Mouse (Mus musculus) kidney, postnatal 36 days (tissue): ENCODE measurements around the gene Kcna2.
A peak's percentile ranks its signal among the peaks of the same experiment; 100 is the strongest.

ENCODE experiments used
- DNase-seq, 2 experiments: peaks; one replicate each; pipeline ENCODE4 v3.0.0; 2021 to 2022; ENCODE audit warnings: mixed read lengths in 2 of 2

Gene Kcna2

GRCm38 (mm10) chr3:107153772-107154655 is 53.1 kb downstream of the Kcna2 start:
- DNase-seq = peak; percentile 14 to 26

GRCm38 (mm10) chr3:107158856-107159255 is 57.9 kb downstream of the Kcna2 start:
- DNase-seq = no peak

GRCm38 (mm10) chr3:107159418-107159817 is 58.5 kb downstream of the Kcna2 start:
- no peak for DNase-seq

DNA sequence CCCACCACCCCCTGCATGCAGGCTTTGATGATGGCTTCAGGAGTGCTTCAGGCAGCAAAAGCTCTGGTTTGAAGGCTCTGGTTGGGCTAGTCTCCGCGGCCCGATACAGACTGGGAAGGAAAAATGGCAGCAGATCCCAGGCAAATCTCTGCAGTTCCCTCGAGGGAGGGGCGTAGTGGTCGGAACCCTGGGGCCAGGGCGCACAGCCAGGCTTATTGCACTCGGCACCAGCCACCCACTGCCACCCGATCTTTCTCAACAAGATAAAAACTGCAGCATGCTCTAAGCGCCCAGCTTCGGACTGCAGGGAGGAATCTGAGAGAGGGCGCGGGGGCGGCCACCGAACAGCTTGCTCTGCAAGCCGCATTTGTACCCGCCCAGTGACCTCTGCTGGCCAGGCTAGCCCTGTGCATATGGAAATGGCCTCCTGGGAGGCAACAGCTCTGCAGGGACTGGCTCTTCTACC is 58.9 kb downstream of the Kcna2 start:
- DNase-seq = peak in 1 of 2 experiments; percentile 9

GRCm38 (mm10) chr3:107162741-107163140 is 61.8 kb downstream of the Kcna2 start:
- DNase-seq = no peak
